Mouse (Mus musculus) CH12.LX (cell line): Measurements from ENCODE around the gene Btbd6. TPM values are rescaled to one million over a fixed set of nuclear protein-coding genes. Genes with fewer than 3 reads are reported as not detected.

Source experiments
- DNase-seq: peaks from one replicate; pipeline ENCODE4 v3.0.0-alpha.2; 2013; ENCODE audit errors: extremely low read depth
- H3K27ac ChIP-seq: 2 replicates; pipeline ENCODE4 v1.5.1; 2012; ENCODE audit warnings: low read depth, mild to moderate bottlenecking, control low read depth, moderate library complexity; ENCODE audit not compliant: insufficient read depth
- H3K27me3 ChIP-seq: replicated peaks from 2 replicates; pipeline ENCODE3; 2012; ENCODE audit warnings: inconsistent platforms
- H3K36me3 ChIP-seq, 2 experiments: replicated peaks in 1 of 2; 2 replicates each; pipeline versions ENCODE3 to v1.6.1; 2012; ENCODE audit warnings: inconsistent platforms in 1 of 2, low read length in 1 of 2, mild to moderate bottlenecking in 1 of 2, mixed read lengths in 1 of 2, moderate library complexity in 1 of 2; ENCODE audit not compliant: control insufficient read depth in 1 of 2, insufficient read depth in 1 of 2
- H3K4me1 ChIP-seq, 2 experiments: 2 replicates each; pipeline ENCODE4 v1.6.1; 2012; ENCODE audit warnings: inconsistent platforms in 1 of 2, moderate library complexity in 1 of 2; ENCODE audit not compliant: insufficient read depth in 2 of 2, control insufficient read depth in 1 of 2
- H3K4me2 ChIP-seq: 2 replicates; pipeline ENCODE4 v1.6.1; 2012; ENCODE audit warnings: low read depth, mild to moderate bottlenecking, control low read depth; ENCODE audit not compliant: poor library complexity, insufficient read depth, severe bottlenecking
- H3K4me3 ChIP-seq, 3 experiments: fragments of 150-350 bp in 1 of 3; sonication (generic) in 1 of 3; replicated peaks in 1 of 3; 2 replicates each; pipeline versions ENCODE3 to v1.5.1; 2011 to 2012; ENCODE audit warnings: low read depth in 2 of 3, low read length in 2 of 3, mild to moderate bottlenecking in 2 of 3, moderate library complexity in 2 of 3, control low read depth in 1 of 3, improper control_type of control experiment in 1 of 3, inconsistent platforms in 1 of 3, mixed read lengths in 1 of 3; ENCODE audit not compliant: poor library complexity in 1 of 3
- H3K79me2 ChIP-seq: replicated peaks from 2 replicates; pipeline ENCODE4 v1.6.1; 2012; ENCODE audit warnings: mild to moderate bottlenecking, moderate library complexity; ENCODE audit not compliant: control insufficient read depth, poor library complexity, insufficient read depth, severe bottlenecking; ENCODE audit errors: extremely low read depth
- H3K9ac ChIP-seq: 2 replicates; pipeline ENCODE4 v1.6.1; 2012; ENCODE audit warnings: low read depth, mild to moderate bottlenecking, control low read depth, moderate library complexity; ENCODE audit not compliant: insufficient read depth
- H3K9me3 ChIP-seq: replicated peaks from 2 replicates; pipeline ENCODE3; 2012; ENCODE audit warnings: low read length, inconsistent platforms, mixed read lengths
- BHLHE40 ChIP-seq: IDR thresholded peaks from 2 replicates; pipeline ENCODE4 v1.6.1; 2011; ENCODE audit warnings: mild to moderate bottlenecking, low read depth, low read length, improper control_type of control experiment
- CTCF ChIP-seq, 2 experiments: IDR thresholded peaks in 1 of 2; conservative IDR thresholded peaks in 1 of 2; 2 replicates each; pipeline ENCODE4 v1.5.1; 2011 to 2012; ENCODE audit warnings: low read depth in 2 of 2, low read length in 2 of 2, improper control_type of control experiment in 1 of 2, inconsistent platforms in 1 of 2, mild to moderate bottlenecking in 1 of 2, moderate library complexity in 1 of 2
- E2F4 ChIP-seq: IDR thresholded peaks from 2 replicates; pipeline ENCODE4 v1.6.1; 2011; ENCODE audit warnings: low read depth, low read length, improper control_type of control experiment; ENCODE audit not compliant: insufficient replicate concordance
- EP300 ChIP-seq: IDR thresholded peaks from 2 replicates; pipeline ENCODE4 v1.6.1; 2011; ENCODE audit warnings: low read length, improper control_type of control experiment
- MAX ChIP-seq: IDR thresholded peaks from 2 replicates; pipeline ENCODE4 v1.6.1; 2011; ENCODE audit warnings: low read length, improper control_type of control experiment
- MYC ChIP-seq: IDR thresholded peaks from 2 replicates; pipeline ENCODE4 v1.6.1; 2011; ENCODE audit warnings: low read depth, mild to moderate bottlenecking, improper control_type of control experiment, low read length
- NELFE ChIP-seq: IDR thresholded peaks from 2 replicates; pipeline ENCODE4 v1.6.1; 2011; ENCODE audit warnings: low read depth, low read length, improper control_type of control experiment
- NRF1 ChIP-seq: IDR thresholded peaks from 2 replicates; pipeline ENCODE4 v1.6.1; 2014; ENCODE audit warnings: low read depth, mild to moderate bottlenecking, inconsistent platforms, low read length, improper control_type of control experiment, moderate library complexity
- PAX5 ChIP-seq: IDR thresholded peaks from 2 replicates; pipeline ENCODE4 v1.6.1; 2012; ENCODE audit warnings: low read length, inconsistent platforms, mixed read lengths
- POLR2AphosphoS2 ChIP-seq: IDR thresholded peaks from 2 replicates; pipeline ENCODE4 v1.6.1; 2011; ENCODE audit warnings: low read depth, low read length, improper control_type of control experiment
- RAD21 ChIP-seq: IDR thresholded peaks from 2 replicates; pipeline ENCODE4 v1.6.1; 2011; ENCODE audit warnings: low read depth, mild to moderate bottlenecking, low read length, improper control_type of control experiment, moderate library complexity
- SIN3A ChIP-seq: IDR thresholded peaks from 2 replicates; pipeline ENCODE4 v1.6.1; 2012; ENCODE audit warnings: low read length, improper control_type of control experiment, inconsistent platforms
- SMC3 ChIP-seq: IDR thresholded peaks from 2 replicates; pipeline ENCODE4 v1.6.1; 2011; ENCODE audit warnings: low read depth, low read length, improper control_type of control experiment
- TCF12 ChIP-seq: IDR thresholded peaks from 2 replicates; pipeline ENCODE4 v1.6.1; 2014; ENCODE audit warnings: low read depth, mild to moderate bottlenecking, inconsistent platforms, low read length, improper control_type of control experiment
- UBTF ChIP-seq: IDR thresholded peaks from 2 replicates; pipeline ENCODE4 v1.6.1; 2012; ENCODE audit warnings: low read depth, mild to moderate bottlenecking, inconsistent platforms, low read length, improper control_type of control experiment, moderate library complexity
- ZC3H11A ChIP-seq: IDR thresholded peaks from 2 replicates; pipeline ENCODE4 v1.6.1; 2012; ENCODE audit warnings: low read depth, mild to moderate bottlenecking, inconsistent platforms, low read length, improper control_type of control experiment
- ZKSCAN1 ChIP-seq: IDR thresholded peaks from 2 replicates; pipeline ENCODE4 v1.6.1; 2012; ENCODE audit warnings: low read depth, inconsistent platforms, low read length, improper control_type of control experiment, borderline replicate concordance
- dilution Hi-C: fragments of 300-500 bp; cut with MboI; formaldehyde crosslinking; loops from 2 replicates; pipeline ENCODE4 v1.14.3; 2020; ENCODE audit warnings: low sequenced_read_pairs; ENCODE audit not compliant: extremely low pct_unique_long_range_greater_than_20kb, extremely low pct_ligation_motif_present
- in situ Hi-C: fragments of 300-500 bp; cut with MboI; formaldehyde crosslinking; loops from 3 replicates; pipeline ENCODE4 v1.14.3; 2019; ENCODE audit warnings: low sequenced_read_pairs, low pct_ligation_motif_present, low pct_unique_long_range_greater_than_20kb, mixed read lengths
- polyA plus RNA-seq: library from polyadenylated mRNA; unstranded; fragments of >175 nt; gene quantifications from 2 replicates; pipeline ENCODE4 v1.2.1, GENCODE M21; 2012; ENCODE audit warnings: low read depth; ENCODE audit not compliant: insufficient read length
- total RNA-seq, 2 experiments: library from RNA; depleted of rRNA; stranded (reverse); fragments of 300-350 nt in 1 of 2; fragments of >200 nt in 1 of 2; gene quantifications; 2 replicates each; pipeline ENCODE4 v1.2.3; 2012 to 2014

Gene Btbd6
- total and polyA plus RNA-seq, 3 experiments: 5.6 to 11.9 (median 9.9) TPM

DNA sequence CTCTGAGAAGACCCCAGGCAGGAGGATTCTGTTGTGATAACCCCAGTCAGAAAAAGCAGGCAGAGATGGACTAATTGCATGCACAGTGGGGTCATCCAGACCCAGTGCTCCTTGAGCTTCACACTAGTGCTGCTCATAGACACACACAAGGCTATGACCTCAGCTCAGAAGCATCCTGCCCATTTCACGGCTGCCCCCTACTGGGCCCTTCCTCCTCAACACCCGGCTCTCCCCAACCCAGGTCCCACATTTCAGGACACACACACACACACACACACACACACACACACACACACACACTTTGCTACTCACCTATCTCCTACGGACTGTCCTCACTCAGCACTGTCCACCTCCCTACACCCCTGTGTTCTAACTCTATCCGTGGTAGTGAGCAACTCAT lies 18.0 kb upstream of the Btbd6 start:
- Histone ChIP-seq H3K9me3 (no peaks in the 10 kb centered on the region), H3K36me3 (peaks cover 39 to 77% of the 10 kb centered on the region in 2 experiments), H3K4me3 (no peak overlapping the region), H3K79me2 (no peaks in the 10 kb centered on the region), H3K4me2 (no peak overlapping the region), H3K9ac (no peak overlapping the region), H3K4me1 (no peaks in the 10 kb centered on the region), H3K27ac (no peak overlapping the region), H3K27me3 (no peaks in the 10 kb centered on the region)
- peak; percentile 28 for DNase-seq
- no peak for TF ChIP-seq SIN3A
- TF ChIP-seq RAD21: peak; percentile 40
- TF ChIP-seq CTCF (conservative IDR thresholded peaks at IDR 0.05 in 1 of 2, IDR thresholded peaks at IDR 0.05 in 1 of 2; ENCODE audit: low read depth in 2 of 2, low read length in 2 of 2): peak in 1 of 2 experiments; percentile 59; a peak in 2 of 4 replicates
- peak; percentile 38 for TF ChIP-seq SMC3
- no peak for TF ChIP-seq E2F4
- TF ChIP-seq BHLHE40: no peak
- dilution Hi-C loops: no loop called here
- in situ Hi-C loops: no loop called here

DNA sequence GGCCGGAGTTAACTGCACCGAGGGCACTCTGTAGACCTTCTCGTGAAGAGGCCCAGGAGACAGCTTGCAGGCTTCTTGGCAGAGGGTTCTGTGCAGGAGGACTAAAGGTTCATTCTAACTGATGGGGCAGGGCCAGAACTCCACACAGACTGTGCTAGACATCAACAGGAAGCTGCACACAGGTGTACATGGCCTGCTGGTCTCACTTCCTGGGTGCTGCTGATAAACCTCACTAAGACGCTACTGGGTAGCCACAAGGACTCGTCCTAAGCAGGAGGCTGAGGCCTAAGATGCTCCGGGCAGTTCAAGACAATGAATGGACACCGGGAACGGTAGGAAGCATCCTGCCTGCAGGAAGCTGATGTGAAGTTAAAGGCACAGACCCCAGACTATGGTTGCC lies 16.9 kb upstream of the Btbd6 start:
- Histone ChIP-seq H3K79me2 (no peaks in the 10 kb centered on the region), H3K36me3 (peaks cover 50 to 87% of the 10 kb centered on the region in 2 experiments)
- DNase-seq: no peak
- TF ChIP-seq PAX5: no peak
- TF ChIP-seq E2F4: no peak
- TF ChIP-seq EP300: no peak
- no peak for TF ChIP-seq UBTF
- no peak for TF ChIP-seq ZC3H11A
- no peak for TF ChIP-seq MAX
- TF ChIP-seq, all 38 proteins: peak for 0
- H3K4me2 ChIP-seq: no peak overlapping the region
- no peaks in the 10 kb centered on the region for H3K9me3 ChIP-seq
- in situ Hi-C loops (no loop called here), dilution Hi-C loops (no loop called here)
- H3K27ac ChIP-seq: no peak overlapping the region
- H3K27me3 ChIP-seq: no peaks in the 10 kb centered on the region
- no peaks in the 10 kb centered on the region for H3K4me1 ChIP-seq
- no peak overlapping the region for H3K9ac ChIP-seq
- H3K4me3 ChIP-seq: no peak overlapping the region

DNA sequence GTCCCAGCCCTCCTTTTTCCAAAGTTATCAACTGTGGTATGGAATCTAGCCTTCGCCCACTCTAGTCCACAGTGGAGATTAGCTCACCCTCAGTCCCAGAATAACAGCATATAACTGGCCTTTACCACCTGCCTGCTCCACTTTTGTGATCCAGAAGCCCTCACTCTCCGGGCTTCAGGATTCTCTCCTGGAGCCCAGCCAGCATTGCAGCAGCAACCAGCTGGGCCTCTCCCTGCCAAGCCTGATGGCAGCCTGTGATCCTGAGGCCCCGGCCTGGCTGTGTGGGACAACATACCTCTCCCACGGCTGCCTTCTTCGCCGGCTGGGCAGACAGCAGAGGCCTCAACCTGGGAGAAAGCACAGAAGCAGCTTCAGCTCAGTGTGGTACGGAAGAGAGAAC lies 14.9 kb upstream of the Btbd6 start:
- H3K9me3 ChIP-seq: no peaks in the 10 kb centered on the region
- no peak overlapping the region for H3K27ac ChIP-seq
- no peaks in the 10 kb centered on the region for H3K27me3 ChIP-seq
- no peaks in the 10 kb centered on the region for H3K4me1 ChIP-seq
- TF ChIP-seq ZC3H11A (no peak), MAX (no peak), PAX5 (no peak), ZKSCAN1 (no peak), NRF1 (no peak), NELFE (no peak), POLR2AphosphoS2 (no peak), TCF12 (no peak), MYC (no peak)
- H3K79me2 ChIP-seq: no peaks in the 10 kb centered on the region
- no peak overlapping the region for H3K4me3 ChIP-seq
- no peak overlapping the region for H3K4me2 ChIP-seq
- no peak overlapping the region for H3K9ac ChIP-seq
- in situ Hi-C loops: no loop called here
- dilution Hi-C loops: no loop called here
- peaks cover 68 to 95% of the 10 kb centered on the region in 2 experiments for H3K36me3 ChIP-seq
- no peak for DNase-seq
